Mouse (Mus musculus) kidney, embryonic 15.5 days (tissue): Measurements from ENCODE around the gene Nsdhl. TPM values are rescaled to one million over a fixed set of nuclear protein-coding genes. Genes with fewer than 3 reads are reported as not detected.

Source experiments
- ATAC-seq: fragments of 200-750 bp; cut with Nextera tagmentation; replicated peaks from 2 replicates; pipeline ENCODE4 v1.8.0; 2017; ENCODE audit warnings: moderate TSS enrichment; ENCODE audit not compliant: low FRiP score
- H3K27ac ChIP-seq: fragments of 300-500 bp; sonication (generic); 2 replicates; pipeline ENCODE4 v1.5.1; 2015; ENCODE audit warnings: mild to moderate bottlenecking, inconsistent platforms
- H3K27me3 ChIP-seq: fragments of 300-500 bp; sonication (generic); 2 replicates; pipeline ENCODE4 v1.6.1; 2015; ENCODE audit warnings: inconsistent platforms
- H3K36me3 ChIP-seq: fragments of 300-500 bp; sonication (generic); 2 replicates; pipeline ENCODE4 v1.6.1; 2015; ENCODE audit warnings: inconsistent platforms
- H3K4me1 ChIP-seq: fragments of 300-500 bp; sonication (generic); 2 replicates; pipeline ENCODE4 v1.6.1; 2015; ENCODE audit warnings: inconsistent platforms
- H3K4me2 ChIP-seq: fragments of 300-500 bp; sonication (generic); 2 replicates; pipeline ENCODE4 v1.6.1; 2015; ENCODE audit warnings: moderate library complexity, mild to moderate bottlenecking, inconsistent platforms
- H3K4me3 ChIP-seq: fragments of 300-500 bp; sonication (generic); replicated peaks from 2 replicates; pipeline ENCODE4 v1.5.1; 2015; ENCODE audit warnings: mild to moderate bottlenecking, inconsistent platforms
- H3K9ac ChIP-seq: fragments of 300-500 bp; sonication (generic); 2 replicates; pipeline ENCODE4 v1.6.1; 2015; ENCODE audit warnings: mild to moderate bottlenecking, inconsistent platforms
- H3K9me3 ChIP-seq: fragments of 300-500 bp; sonication (generic); replicated peaks from 2 replicates; pipeline ENCODE4 v1.6.1; 2016; ENCODE audit warnings: inconsistent platforms
- WGBS: fragments of 180-500 bp; shearing (Covaris S2); methylation state at CpG from one replicate; pipeline ENCODE4 v1.1.7; 2015; ENCODE audit warnings: mixed read lengths; 5-methylcytosine and 5-hydroxymethylcytosine counted together
- microRNA counts: library from miRNA; unstranded; fragments of <30 nt; microRNA quantifications from one replicate; lab custom pipeline; 2016
- microRNA-seq: library from miRNA; unstranded; fragments of <30 nt; microRNA quantifications from one replicate; pipeline ENCODE4, GENCODE M21; 2016
- polyA plus RNA-seq: library from polyadenylated mRNA; unstranded; fragments of >200 nt; fragmentation: Nextera tagmentation; extraction: Ambion mirVana; gene quantifications from 2 replicates; pipeline ENCODE4 v1.2.1, GENCODE M21; 2015

The Nsdhl gene
- polyA plus RNA-seq, 1 experiment from 2014 or later: 28.8 TPM

DNA sequence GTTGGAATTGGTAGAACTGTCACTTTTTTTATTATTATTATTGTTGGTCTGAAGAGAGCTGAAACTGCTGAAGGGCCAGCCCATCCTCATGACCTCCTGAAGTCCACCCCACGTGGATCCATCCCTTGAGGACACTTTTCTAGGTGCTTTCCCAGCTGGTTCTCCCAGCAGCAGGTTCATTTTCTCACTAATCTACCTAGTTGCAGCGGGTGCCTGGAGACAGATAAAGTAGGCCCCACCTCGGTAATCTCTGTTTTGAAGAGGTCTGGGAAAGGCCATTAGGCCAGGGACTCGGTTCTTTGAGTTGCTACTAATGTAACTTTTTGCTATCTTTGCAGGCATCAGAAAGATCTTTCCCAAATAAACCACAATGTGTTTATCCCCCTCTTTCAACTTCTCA lies 87.3 kb downstream of the Nsdhl start:
- WGBS: 63% methylated on average over 4 of the region's 4 CpGs

DNA sequence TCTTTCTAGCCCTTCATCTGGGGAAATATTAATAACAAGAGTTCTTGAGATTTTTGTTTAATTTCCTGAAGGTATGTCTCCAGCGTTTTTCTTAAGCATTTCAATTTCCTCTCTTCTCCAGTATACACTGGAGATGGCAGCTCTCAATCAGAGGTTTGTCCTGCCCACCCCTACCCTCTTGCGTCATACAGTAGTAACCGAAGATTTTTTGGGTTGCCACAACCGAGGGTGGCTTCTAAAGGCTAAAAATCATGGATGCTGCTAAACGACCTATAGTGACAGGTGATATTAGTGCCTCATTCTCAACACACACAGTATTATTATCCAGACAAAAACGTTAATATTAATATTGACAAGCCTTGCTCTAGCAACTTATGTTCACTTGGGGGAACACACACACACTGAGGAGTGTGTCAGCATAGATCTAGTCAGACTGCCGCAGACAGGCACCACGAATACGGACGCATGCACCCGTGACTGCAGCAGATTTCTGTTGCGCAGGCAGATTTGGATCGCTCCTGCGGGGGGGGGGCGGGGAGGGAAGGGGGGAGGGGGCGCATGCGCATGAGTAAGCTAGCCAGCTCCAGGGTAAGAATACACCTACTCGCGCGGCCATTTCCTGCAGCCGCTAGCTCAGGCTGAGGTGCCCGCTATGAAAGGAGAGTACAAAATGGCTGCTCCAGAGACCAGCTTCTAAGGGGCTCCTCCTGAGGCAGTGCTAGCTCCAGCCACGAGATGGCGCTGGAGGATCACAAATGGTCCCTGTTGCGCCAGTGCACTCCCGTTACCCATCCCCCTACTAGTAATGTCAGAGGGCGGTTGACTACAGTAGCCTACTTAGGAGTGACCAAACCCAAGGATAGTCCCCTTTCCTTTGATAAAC lies 89.5 kb downstream of the Nsdhl start:
- Histone ChIP-seq H3K4me1 (no peaks in the 10 kb centered on the region), H3K27me3 (peaks cover 13% of the 10 kb centered on the region), H3K4me2 (peak overlapping the region; percentile 55), H3K9me3 (no peaks in the 10 kb centered on the region), H3K36me3 (no peaks in the 10 kb centered on the region), H3K4me3 (peak overlapping the region; percentile 41), H3K27ac (peak overlapping the region; percentile 51; the same call in 1 of the 2 replicates), H3K9ac (0 out of 2 replicates have a peak overlapping the region, but pooled peaks have one; percentile 23)
- peak; percentile 99 for ATAC-seq
- WGBS: 21% methylated on average over 24 of the region's 27 CpGs

More for the DNA sequence above, 87.3 kb downstream of the Nsdhl start:
- Histone ChIP-seq H3K4me1 (no peaks in the 10 kb centered on the region), H3K9ac (no peak overlapping the region), H3K27me3 (peaks cover 20% of the 10 kb centered on the region; the same call in 1 of the 2 replicates), H3K27ac (no peak overlapping the region), H3K9me3 (no peaks in the 10 kb centered on the region), H3K36me3 (no peaks in the 10 kb centered on the region), H3K4me3 (no peak overlapping the region), H3K4me2 (no peak overlapping the region)
- no peak for ATAC-seq

MicroRNA genes within 50 kb of the gene (microRNA counts, 519-probe panel; counts per million panel counts)
- microRNA mmu-miR-2137 (lab: Ali Mortazavi, UCI): 2,011 counts per million, percentile 16 among the panel's probes with 10 or more counts

Small RNA genes lying within 50 kb of the gene (microRNA-seq; reads per million reads assigned to microRNA genes)
- 1.9 reads per million, percentile 9 among the genes with 10 or more reads in this experiment for gene Mir2137

Other genes starting within 250 kb of the Nsdhl start
- gene Gabrq, start 93.4 kb upstream of the Nsdhl start, polyA plus RNA-seq: 0.04 and 0.14 TPM in 2 replicates
- 90.4 and 106 TPM in 2 replicates for gene Cetn2, start 146 bp upstream of the Nsdhl start, polyA plus RNA-seq
- 6.2 and 7.2 TPM in 2 replicates for gene Zfp185, start 68.8 kb downstream of the Nsdhl start, polyA plus RNA-seq
- gene Pnma5, start 118.5 kb downstream of the Nsdhl start, polyA plus RNA-seq: 0.09 TPM in 2 replicates
- 0.10 TPM in 1 of 2 replicates, not detected in the other for gene Pnma3, start 146.2 kb downstream of the Nsdhl start, polyA plus RNA-seq
- 0.36 and 1.4 TPM in 2 replicates for gene Xlr4a, start 163.9 kb downstream of the Nsdhl start, polyA plus RNA-seq
- gene Xlr3a, start 178.5 kb downstream of the Nsdhl start, polyA plus RNA-seq: 3.3 and 3.8 TPM in 2 replicates
- not detected in 2 replicates for gene Gm14685, start 198.5 kb downstream of the Nsdhl start, polyA plus RNA-seq
- gene Xlr5b, start 230.2 kb downstream of the Nsdhl start, polyA plus RNA-seq: not detected in 2 replicates
- not detected in 2 replicates for gene DXBay18, start 230.9 kb downstream of the Nsdhl start, polyA plus RNA-seq